8 mouse cellular contexts compared by ENCODE assay signal in genomic region chr2:146958951-146959821, GRCm38 (mm10). TPM values are rescaled to one million over a fixed set of nuclear protein-coding genes. Genes with fewer than 3 reads are reported as not detected.
DNase-seq lines count a peak whose midpoint lies in the region; ATAC-seq and TF ChIP-seq lines count a peak whose summit lies in the region.

No protein-coding gene starts in this region.

- peak; percentile 90 for DNase-seq in gastrocnemius, postnatal 10 days
- DNase-seq in hindlimb bud, embryonic 11.5 days (ENCODE audit: extremely low spot score, low read depth, low spot score) = peak; percentile 86
- peak; percentile 79 to 88 for DNase-seq in left cerebral cortex, adult 2 months (ENCODE audit: extremely low spot score in 1 of 2, low spot score in 2 of 2)
- peak; percentile 80 for DNase-seq in right cerebral cortex, adult 18-20 months
- peak; percentile 63 for DNase-seq in urinary bladder, adult 2 months (ENCODE audit: low spot score)

- peak; percentile 55 for TF ChIP-seq CTCF in cortical plate, adult 2 months (IDR thresholded peaks at IDR 0.05; ENCODE audit: extremely low read depth, insufficient read depth, low read length)
- TF ChIP-seq CTCF in left cerebral cortex, adult 2 months (IDR thresholded peaks at IDR 0.05) = peak; percentile 75

- TF ChIP-seq POLR2A in cortical plate, adult 2 months (IDR thresholded peaks at IDR 0.05; ENCODE audit: extremely low read depth, insufficient read depth, low read length) = no peak

- intact Hi-C loops in left cerebral cortex, adult 2 months (cut with DNase I) = loop anchor here (1.0 to 5.0 kb wide), 5 partner anchors 108 to 348 kb away; no protein-coding TSS in a partner anchor

- H3K27ac ChIP-seq in cortical plate, adult 2 months (ENCODE audit: insufficient read depth, low read length) = peak overlapping the region; percentile 73
- peak overlapping the region; percentile 75 for H3K27ac ChIP-seq in left cerebral cortex, adult 2 months

- peak; percentile 83 for ATAC-seq in activated CD4-positive, CD25-positive, alpha-beta regulatory T cell, adult 4 months
- peak; percentile 97 for ATAC-seq in megakaryocyte, adult 5-6 weeks (ENCODE audit: poor library complexity, severe bottlenecking)

- H3K4me1 ChIP-seq in cortical plate, adult 2 months (ENCODE audit: control insufficient read depth, insufficient read depth, low read length) = peaks cover 1% of the 10 kb centered on the region

- peak overlapping the region; percentile 21 for H3K4me3 ChIP-seq in cortical plate, adult 2 months (ENCODE audit: insufficient read depth, low read length)
- H3K4me3 ChIP-seq in left cerebral cortex, adult 2 months = peak overlapping the region; percentile 44

RNA-seq across cellular contexts. Expression of gene Xrn2, which starts 53.6 kb away (rescaled TPM):
- polyA plus RNA-seq in activated CD4-positive, CD25-positive, alpha-beta regulatory T cell, adult 4 months (2017; shearing (Covaris generic)) = 100 to 1,000 TPM; 173 to 239 TPM
- polyA plus RNA-seq in cortical plate, adult 2 months (2012; rRNA removed) = 27.6 and 28.1 TPM in 2 replicates
- total RNA-seq in gastrocnemius, postnatal 10 days (2021) = 10 to 100 TPM; 23.0 to 27.6 TPM
- total RNA-seq in left cerebral cortex, adult 2 months (2021) = 10 to 100 TPM; 39.5 to 44.2 TPM
- 92.3 and 94.3 TPM in 2 replicates for total RNA-seq in megakaryocyte, adult 5-6 weeks (2015)
- 156 and 158 TPM in 2 replicates for total RNA-seq in megakaryocyte, adult 5-6 weeks (2017)
- 39.9 and 41.5 TPM in 2 replicates for polyA plus RNA-seq in urinary bladder, adult 2 months (2012; rRNA removed)

Comparison
In these comparisons a context has a peak if more than half of its experiments do, and no peak if none do; other contexts are left out.
1. Peak in every context shown above with its lines: DNase-seq, ATAC-seq, H3K4me3 ChIP-seq and H3K27ac ChIP-seq.